Mouse (Mus musculus) embryonic fibroblast, embryonic 13.5 days (primary cell): ENCODE data around the gene Dcps.

Experiments
- CTCF ChIP-seq: IDR thresholded peaks from 2 replicates; pipeline ENCODE4 v1.5.1; 2011; ENCODE audit warnings: mild to moderate bottlenecking, control low read depth, low read length, moderate library complexity, borderline replicate concordance; ENCODE audit not compliant: insufficient read depth
- POLR2A ChIP-seq: IDR thresholded peaks from 2 replicates; pipeline ENCODE4 v1.6.1; 2011; ENCODE audit warnings: low read depth, mild to moderate bottlenecking, control low read depth, low read length, moderate library complexity

- TF ChIP-seq CTCF, result no peak
- no peak for TF ChIP-seq POLR2A
Measured at GRCm38 (mm10) chr9:35092904-35093303, 83.0 kb downstream of the Dcps start.
